In the genomic region with DNA sequence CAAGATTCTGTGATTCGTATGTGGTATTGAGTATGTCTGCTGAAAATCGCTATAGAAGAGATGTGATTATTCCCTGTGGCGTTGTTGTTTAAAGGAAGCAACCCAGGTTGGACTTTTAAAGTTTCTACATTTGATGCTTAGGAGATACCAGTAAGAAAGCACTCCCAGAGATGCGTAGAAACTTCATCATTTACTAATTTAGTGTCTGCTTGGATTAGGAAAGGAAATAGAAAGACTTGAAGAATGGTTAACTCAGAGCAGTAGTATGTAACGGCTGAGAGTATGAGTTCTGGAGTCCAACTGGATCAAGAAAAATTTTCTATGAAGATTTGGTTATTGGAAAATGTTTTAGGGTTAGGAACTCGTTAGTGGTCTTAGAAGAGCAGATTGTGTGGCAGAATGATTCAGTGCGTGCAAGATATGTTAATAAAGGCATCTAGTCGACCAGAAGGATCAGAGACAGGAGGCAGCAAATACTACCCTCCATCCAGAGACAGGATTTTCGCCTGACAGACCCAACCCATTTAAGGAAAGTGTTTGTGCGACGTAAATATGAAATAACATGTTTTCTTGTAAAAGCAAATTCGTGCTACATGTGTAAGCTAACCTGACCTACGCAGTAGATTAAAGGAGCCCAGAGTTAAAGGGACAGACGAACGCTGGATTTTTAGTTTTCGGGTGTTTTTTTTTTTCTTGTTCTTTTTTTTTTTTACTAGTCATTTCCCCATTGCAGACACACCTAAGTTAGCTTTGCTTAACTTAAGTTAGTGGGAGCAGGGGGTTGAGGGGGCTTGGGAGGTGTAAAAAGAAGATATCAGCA, we compare ENCODE assay signal across 9 mouse cellular contexts. TPM values are rescaled to one million over a fixed set of nuclear protein-coding genes. Genes with fewer than 3 reads are reported as not detected.
DNase-seq lines count a peak whose midpoint lies in the region; ATAC-seq lines count a peak whose summit lies in the region.
"Had no signal": no experiment of that assay in that cellular context is flagged by ENCODE, and none has a peak within 500 bp of the region (broad histone marks: within the 10 kb centered on the region; RNA-seq: fewer than 3 reads in every experiment).

No protein-coding gene starts in this region.

- no peaks in the 10 kb centered on the region for H3K27me3 ChIP-seq in forebrain, embryonic 15.5 days
- no peaks in the 10 kb centered on the region for H3K27me3 ChIP-seq in liver, embryonic 13.5 days

- peak overlapping the region; percentile 93 for H3K9ac ChIP-seq in forebrain, embryonic 15.5 days (replicated peaks)
- H3K9ac ChIP-seq in liver, embryonic 13.5 days, result peak overlapping the region; percentile 87

- ATAC-seq in forebrain, embryonic 15.5 days (replicated peaks), result no peak
- no peak for ATAC-seq in liver, embryonic 13.5 days (ENCODE audit: low read depth)

- H3K9me3 ChIP-seq in forebrain, embryonic 15.5 days, result no peaks in the 10 kb centered on the region
- no peaks in the 10 kb centered on the region for H3K9me3 ChIP-seq in liver, embryonic 13.5 days (replicated peaks)

- peak overlapping the region; percentile 85 for H3K4me2 ChIP-seq in forebrain, embryonic 15.5 days (replicated peaks)
- peak overlapping the region; percentile 98 for H3K4me2 ChIP-seq in liver, embryonic 13.5 days

- peak overlapping the region; percentile 100 for H3K27ac ChIP-seq in forebrain, embryonic 15.5 days (replicated peaks)
- H3K27ac ChIP-seq in liver, embryonic 13.5 days, result peak overlapping the region; percentile 89

- DNase-seq in embryo, embryonic 11.5 days (ENCODE audit: low read depth, low spot score), result peak; percentile 3
- DNase-seq in embryo, embryonic 10 days (ENCODE audit: low spot score), result no peak
- DNase-seq in CD4-positive helper T cell, adult 2 months (ENCODE audit: low read depth, low spot score), result peak; percentile 6
- DNase-seq in liver, embryonic 13.5 days, result no peak
- DNase-seq in adrenal gland, adult 2 months, result no peak
- DNase-seq in frontal cortex, postnatal 10 days (ENCODE audit: low spot score in 2 of 2), result no peak
- DNase-seq in layer of hippocampus, adult 18-20 months (ENCODE audit: low spot score in 2 of 2), result no peak

- H3K4me1 ChIP-seq in forebrain, embryonic 15.5 days, result peaks cover 41% of the 10 kb centered on the region
- peaks cover 40% of the 10 kb centered on the region for H3K4me1 ChIP-seq in liver, embryonic 13.5 days (replicated peaks)

- WGBS in forebrain, embryonic 15.5 days, result 65% methylated on average over 16 of the region's 16 CpGs
- WGBS in liver, embryonic 13.5 days (ENCODE audit: insufficient replicate concordance), result 67% methylated on average over 16 of the region's 16 CpGs

- H3K36me3 ChIP-seq in forebrain, embryonic 15.5 days, result peaks cover 22% of the 10 kb centered on the region
- peaks cover 34% of the 10 kb centered on the region for H3K36me3 ChIP-seq in liver, embryonic 13.5 days

- peak overlapping the region; percentile 83 for H3K4me3 ChIP-seq in forebrain, embryonic 15.5 days
- peak overlapping the region; percentile 77 for H3K4me3 ChIP-seq in liver, embryonic 13.5 days (replicated peaks)

RNA-seq across cellular contexts. Expression of a gene that starts 1.0 kb away (rescaled TPM):
- 25.7 and 27.0 TPM in 2 replicates for polyA plus RNA-seq in forebrain, embryonic 15.5 days (2015; fragmentation: Nextera tagmentation; extraction: Ambion mirVana)
- 10.5 and 12.8 TPM in 2 replicates for polyA plus RNA-seq in liver, embryonic 13.5 days (2015; fragmentation: Nextera tagmentation; extraction: Ambion mirVana)
- 10 to 100 TPM in 1 of 2 experiments, 1 to 10 TPM in 1; 7.0 to 11.8 TPM for total RNA-seq in adrenal gland, adult 2 months (2021)
- 17.9 and 18.1 TPM in 2 replicates for polyA plus RNA-seq in adrenal gland, adult 2 months (2012; rRNA removed)
- total RNA-seq in layer of hippocampus, adult 18-20 months (2021), result 1 to 10 TPM; 6.3 to 6.9 TPM

RNA-seq across cellular contexts. Expression of a gene that starts 1.2 kb away (rescaled TPM):
- 29.7 and 36.9 TPM in 2 replicates for polyA plus RNA-seq in forebrain, embryonic 15.5 days (2015; fragmentation: Nextera tagmentation; extraction: Ambion mirVana)
- 10.4 and 13.3 TPM in 2 replicates for polyA plus RNA-seq in liver, embryonic 13.5 days (2015; fragmentation: Nextera tagmentation; extraction: Ambion mirVana)
- 10 to 100 TPM; 19.1 to 20.6 TPM for total RNA-seq in adrenal gland, adult 2 months (2021)
- 11.7 and 12.8 TPM in 2 replicates for polyA plus RNA-seq in adrenal gland, adult 2 months (2012; rRNA removed)
- 10 to 100 TPM; 20.2 to 21.1 TPM for total RNA-seq in layer of hippocampus, adult 18-20 months (2021)

RNA-seq across cellular contexts. Expression of a gene that starts 29.0 kb away (rescaled TPM):
- polyA plus RNA-seq in forebrain, embryonic 15.5 days (2015; fragmentation: Nextera tagmentation; extraction: Ambion mirVana), result 63.3 and 70.2 TPM in 2 replicates
- 23.0 and 27.9 TPM in 2 replicates for polyA plus RNA-seq in liver, embryonic 13.5 days (2015; fragmentation: Nextera tagmentation; extraction: Ambion mirVana)
- 10 to 100 TPM; 38.6 to 42.4 TPM for total RNA-seq in adrenal gland, adult 2 months (2021)
- polyA plus RNA-seq in adrenal gland, adult 2 months (2012; rRNA removed), result 28.4 and 42.1 TPM in 2 replicates
- 10 to 100 TPM; 37.1 to 37.4 TPM for total RNA-seq in layer of hippocampus, adult 18-20 months (2021)

RNA-seq across cellular contexts. Expression of a gene that starts 29.5 kb away (rescaled TPM):
- 10.4 and 10.7 TPM in 2 replicates for polyA plus RNA-seq in forebrain, embryonic 15.5 days (2015; fragmentation: Nextera tagmentation; extraction: Ambion mirVana)
- polyA plus RNA-seq in liver, embryonic 13.5 days (2015; fragmentation: Nextera tagmentation; extraction: Ambion mirVana), result 3.3 and 4.0 TPM in 2 replicates
- 10 to 100 TPM; 13.5 to 19.6 TPM for total RNA-seq in adrenal gland, adult 2 months (2021)
- 2.6 and 3.1 TPM in 2 replicates for polyA plus RNA-seq in adrenal gland, adult 2 months (2012; rRNA removed)
- 1 to 10 TPM; 6.5 to 7.0 TPM for total RNA-seq in layer of hippocampus, adult 18-20 months (2021)

RNA-seq across cellular contexts. Expression of a gene that starts 31.8 kb away (rescaled TPM):
- not detected in 2 replicates for polyA plus RNA-seq in forebrain, embryonic 15.5 days (2015; fragmentation: Nextera tagmentation; extraction: Ambion mirVana)
- not detected in 2 replicates for polyA plus RNA-seq in liver, embryonic 13.5 days (2015; fragmentation: Nextera tagmentation; extraction: Ambion mirVana)
- total RNA-seq in adrenal gland, adult 2 months (2021), result not detected
- polyA plus RNA-seq in adrenal gland, adult 2 months (2012; rRNA removed), result not detected in 2 replicates
- under 1 TPM; 0.20 TPM for total RNA-seq in layer of hippocampus, adult 18-20 months (2021)
- total RNA-seq: hematopoietic stem cell, adult 5-6 weeks had no signal

Comparison
In these comparisons a context has a peak if more than half of its experiments do, and no peak if none do; other contexts are left out.
1. DNase-seq: peak in embryo, embryonic 11.5 days (single experiment) and CD4-positive helper T cell, adult 2 months (single experiment); none in embryo, embryonic 10 days (single experiment), liver, embryonic 13.5 days (single experiment), adrenal gland, adult 2 months (single experiment), frontal cortex, postnatal 10 days (0 of 2) and layer of hippocampus, adult 18-20 months (0 of 2).